Mouse (Mus musculus) embryonic facial prominence, embryonic 14.5 days (tissue): ENCODE data around the gene Slc47a2. TPM values are rescaled to one million over a fixed set of nuclear protein-coding genes. Genes with fewer than 3 reads are reported as not detected.

ENCODE experiments used
- ATAC-seq: fragments of 200-750 bp; cut with Nextera tagmentation; 2 replicates; pipeline ENCODE4 v1.8.0; 2017; ENCODE audit warnings: low read depth, moderate number of reproducible peaks, moderate TSS enrichment
- DNase-seq: peaks from one replicate; pipeline ENCODE4 v3.0.0-alpha.2; 2015; ENCODE audit warnings: low spot score
- H3K27ac ChIP-seq: fragments of 300-500 bp; sonication (generic); replicated peaks from 2 replicates; pipeline ENCODE4 v1.5.1; 2014; ENCODE audit warnings: low read depth, mild to moderate bottlenecking, low read length, moderate library complexity
- H3K27me3 ChIP-seq: fragments of 300-500 bp; sonication (generic); replicated peaks from 2 replicates; pipeline ENCODE4 v1.6.1; 2014; ENCODE audit warnings: low read length; ENCODE audit not compliant: control insufficient read depth, insufficient read depth
- H3K36me3 ChIP-seq: fragments of 300-500 bp; sonication (generic); 2 replicates; pipeline ENCODE4 v1.6.1; 2014; ENCODE audit warnings: low read length, mixed read lengths; ENCODE audit not compliant: control insufficient read depth, insufficient read depth
- H3K4me1 ChIP-seq: fragments of 300-500 bp; sonication (generic); 2 replicates; pipeline ENCODE4 v1.6.1; 2014; ENCODE audit warnings: antibody characterized with exemption, low read length; ENCODE audit not compliant: control insufficient read depth, insufficient read depth
- H3K4me2 ChIP-seq: fragments of 300-500 bp; sonication (generic); 2 replicates; pipeline ENCODE4 v1.6.1; 2014; ENCODE audit warnings: low read depth, mild to moderate bottlenecking, low read length, moderate library complexity, mixed read lengths
- H3K4me3 ChIP-seq: fragments of 300-500 bp; sonication (generic); 2 replicates; pipeline ENCODE4 v1.5.1; 2014; ENCODE audit warnings: low read depth, mild to moderate bottlenecking, low read length
- H3K9ac ChIP-seq: fragments of 300-500 bp; sonication (generic); 2 replicates; pipeline ENCODE4 v1.6.1; 2014; ENCODE audit warnings: low read depth, mild to moderate bottlenecking, low read length, moderate library complexity, mixed read lengths
- H3K9me3 ChIP-seq: fragments of 300-500 bp; sonication (generic); 2 replicates; pipeline ENCODE4 v1.6.1; 2016; ENCODE audit warnings: low read length; ENCODE audit not compliant: control insufficient read depth
- WGBS: fragments of 180-500 bp; shearing (Covaris S2); extraction: QIAGEN DNeasy Blood & Tissue Kit; methylation state at CpG from one replicate; pipeline ENCODE4 v1.1.7; 2014; 5-methylcytosine and 5-hydroxymethylcytosine counted together
- polyA plus RNA-seq: library from polyadenylated mRNA; unstranded; fragments of >200 nt; fragmentation: Nextera tagmentation; extraction: Ambion mirVana; gene quantifications from 2 replicates; pipeline ENCODE4 v1.2.1, GENCODE M21; 2014

The Slc47a2 gene
- polyA plus RNA-seq, result 0.29 TPM in 1 of 2 replicates, not detected in the other

GRCm38 (mm10) chr11:61342505-61343420 lies at the start of gene Slc47a2:
Gene Slc47a2, minus strand, starts transcription at chr11:61342860.
- WGBS, result 4% methylated on average over 42 of the region's 61 CpGs
- H3K9ac ChIP-seq, result peak within 1 kb of the TSS; percentile 54
- no peak for ATAC-seq
- peaks cover 43% of the 10 kb centered on the region for H3K27me3 ChIP-seq
- no peaks in the 10 kb centered on the region; the same call in 1 of the 2 replicates for H3K4me1 ChIP-seq
- no peak within 1 kb of the TSS for H3K27ac ChIP-seq
- no peaks in the 10 kb centered on the region for H3K36me3 ChIP-seq
- peak within 1 kb of the TSS; percentile 66 for H3K4me2 ChIP-seq
- no peaks in the 10 kb centered on the region for H3K9me3 ChIP-seq
- peak within 1 kb of the TSS; percentile 43 for H3K4me3 ChIP-seq
- DNase-seq, result peak; percentile 65

DNA sequence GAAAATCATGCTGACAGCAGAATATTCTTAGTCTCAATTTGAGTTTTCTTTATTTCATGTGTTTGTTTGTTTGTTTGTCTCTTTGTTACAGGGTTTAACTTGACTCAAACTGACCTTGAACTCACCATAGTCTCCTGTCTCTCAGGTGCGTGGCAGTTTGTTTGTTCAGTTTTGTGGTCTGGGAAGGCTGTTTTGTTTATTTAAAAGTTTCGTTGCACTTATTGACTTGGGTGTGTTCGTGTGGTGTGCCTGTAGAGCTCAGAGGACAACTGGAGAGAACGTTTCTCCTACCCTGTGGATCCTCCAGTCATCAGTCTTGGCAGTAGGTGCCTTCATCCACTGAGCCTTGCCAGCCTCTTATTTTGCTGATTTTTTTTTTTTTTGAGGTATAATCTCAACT lies 46.3 kb upstream of the Slc47a2 start:
- no peak for DNase-seq
- Histone ChIP-seq H3K36me3 (no peaks in the 10 kb centered on the region), H3K27me3 (no peaks in the 10 kb centered on the region), H3K4me1 (no peaks in the 10 kb centered on the region), H3K4me3 (no peak overlapping the region), H3K4me2 (no peak overlapping the region), H3K27ac (no peak overlapping the region), H3K9me3 (no peaks in the 10 kb centered on the region), H3K9ac (no peak overlapping the region)
- no peak for ATAC-seq
- WGBS, result 70% methylated on average over 4 of the region's 4 CpGs

DNA sequence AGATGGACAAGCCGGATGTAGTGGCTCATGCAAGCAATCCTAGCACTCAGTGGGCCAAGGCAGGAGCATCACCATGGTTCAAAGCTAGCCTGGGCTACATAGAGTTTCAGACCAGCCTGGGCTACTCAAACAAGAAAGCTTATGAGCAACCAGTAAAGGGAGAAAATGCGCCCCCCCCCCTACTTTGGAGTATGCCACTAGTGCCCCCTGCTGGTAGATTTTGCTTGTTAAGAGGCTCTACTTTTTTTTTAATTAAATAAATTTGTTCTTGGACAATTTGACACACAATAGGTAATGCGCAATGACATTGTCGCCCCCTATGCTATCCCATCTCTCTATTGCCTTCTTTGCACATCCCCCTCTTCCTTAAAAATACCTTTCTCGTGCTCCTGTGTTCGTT lies 45.4 kb upstream of the Slc47a2 start:
- Histone ChIP-seq H3K27ac (no peak overlapping the region), H3K4me2 (no peak overlapping the region), H3K4me3 (no peak overlapping the region), H3K27me3 (no peaks in the 10 kb centered on the region), H3K9ac (no peak overlapping the region), H3K9me3 (no peaks in the 10 kb centered on the region), H3K36me3 (no peaks in the 10 kb centered on the region), H3K4me1 (no peaks in the 10 kb centered on the region)
- ATAC-seq, result no peak
- WGBS, result 61% methylated on average over 6 of the region's 6 CpGs
- DNase-seq, result peak; percentile 63

GRCm38 (mm10) chr11:61387233-61387632 lies 44.6 kb upstream of the Slc47a2 start:
- H3K36me3 ChIP-seq, result no peaks in the 10 kb centered on the region
- no peaks in the 10 kb centered on the region for H3K27me3 ChIP-seq
- no peaks in the 10 kb centered on the region for H3K4me1 ChIP-seq
- H3K4me3 ChIP-seq, result no peak overlapping the region
- no peak overlapping the region for H3K27ac ChIP-seq
- DNase-seq (no peak), ATAC-seq (no peak)
- no peaks in the 10 kb centered on the region for H3K9me3 ChIP-seq
- WGBS, result 72% methylated on average over 6 of the region's 6 CpGs
- no peak overlapping the region for H3K4me2 ChIP-seq
- H3K9ac ChIP-seq, result no peak overlapping the region

DNA sequence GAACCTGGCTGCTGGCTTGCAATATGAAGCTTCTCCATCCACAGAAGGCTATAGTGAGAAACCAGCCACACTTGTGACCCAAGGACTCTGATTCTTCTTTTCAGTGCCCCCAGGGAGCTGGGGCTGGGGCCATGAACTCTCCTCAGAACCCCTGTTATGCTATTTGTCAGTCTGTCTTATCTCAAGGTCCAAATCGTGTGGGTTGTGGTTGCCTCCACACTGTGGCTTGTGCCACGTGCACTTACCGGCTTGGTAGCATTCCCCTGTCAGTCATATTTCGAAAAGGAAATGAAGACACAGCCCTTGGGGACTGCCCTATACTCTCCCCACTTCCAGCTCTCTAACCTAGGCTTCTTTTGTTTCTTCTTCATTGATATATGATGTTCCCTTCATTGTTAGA lies 43.1 kb upstream of the Slc47a2 start:
- Histone ChIP-seq H3K36me3 (no peaks in the 10 kb centered on the region), H3K9me3 (0 out of 2 replicates have a peak, but pooled peaks cover 5% of the 10 kb centered on the region), H3K4me3 (no peak overlapping the region), H3K4me1 (no peaks in the 10 kb centered on the region), H3K9ac (no peak overlapping the region), H3K27me3 (no peaks in the 10 kb centered on the region), H3K27ac (no peak overlapping the region), H3K4me2 (no peak overlapping the region)
- 68% methylated on average over 4 of the region's 4 CpGs for WGBS
- DNase-seq (no peak), ATAC-seq (no peak)

- Histone ChIP-seq H3K4me3 (no peak overlapping the region), H3K27ac (no peak overlapping the region), H3K36me3 (no peaks in the 10 kb centered on the region), H3K4me1 (0 out of 2 replicates have a peak, but pooled peaks cover 2% of the 10 kb centered on the region), H3K27me3 (peaks cover 31% of the 10 kb centered on the region), H3K9ac (no peak overlapping the region), H3K4me2 (no peak overlapping the region), H3K9me3 (0 out of 2 replicates have a peak, but pooled peaks cover 5% of the 10 kb centered on the region)
- DNase-seq, result no peak
- ATAC-seq, result no peak
- WGBS, result 95% methylated on average over 1 of the region's 1 CpGs
Measured at GRCm38 (mm10) chr11:61381272-61381671, 38.6 kb upstream of the Slc47a2 start.

GRCm38 (mm10) chr11:61378651-61379050 lies 36.0 kb upstream of the Slc47a2 start:
- no peak overlapping the region for H3K9ac ChIP-seq
- no peak overlapping the region for H3K4me2 ChIP-seq
- peaks cover 40% of the 10 kb centered on the region for H3K27me3 ChIP-seq
- DNase-seq (no peak), ATAC-seq (no peak)
- 0 out of 2 replicates have a peak, but pooled peaks cover 5% of the 10 kb centered on the region for H3K9me3 ChIP-seq
- H3K4me3 ChIP-seq, result no peak overlapping the region
- WGBS, result 78% methylated on average over 4 of the region's 4 CpGs
- H3K27ac ChIP-seq, result no peak overlapping the region
- H3K36me3 ChIP-seq, result no peaks in the 10 kb centered on the region
- 0 out of 2 replicates have a peak, but pooled peaks cover 2% of the 10 kb centered on the region for H3K4me1 ChIP-seq

- 0 out of 2 replicates have a peak, but pooled peaks cover 2% of the 10 kb centered on the region for H3K4me1 ChIP-seq
- ATAC-seq (no peak), DNase-seq (no peak)
- H3K4me3 ChIP-seq, result peak within 1 kb of the TSS; percentile 31
- H3K36me3 ChIP-seq, result no peaks in the 10 kb centered on the region
- H3K27me3 ChIP-seq, result peaks cover 40% of the 10 kb centered on the region
- peak within 1 kb of the TSS; percentile 43 for H3K9ac ChIP-seq
- H3K27ac ChIP-seq, result no peak within 1 kb of the TSS
- 0 out of 2 replicates have a peak, but pooled peaks cover 5% of the 10 kb centered on the region for H3K9me3 ChIP-seq
- WGBS, result 19% methylated on average over 33 of the region's 39 CpGs
- H3K4me2 ChIP-seq, result peak within 1 kb of the TSS; percentile 57
Measured at GRCm38 (mm10) chr11:61377881-61378613, 35.4 kb upstream of the Slc47a2 start, which contains the start of gene Slc47a1. Gene Slc47a1, minus strand, starts transcription at chr11:61378345.
